Mouse (Mus musculus): ENCODE measurements around the gene Acsl1.

The Acsl1 gene

GRCm38 (mm10) chr8:46503072-46503695 is 32.3 kb downstream of the Acsl1 start:
- peak in 1 of 2 experiments; percentile 51 for DNase-seq (ENCODE audit: inconsistent age in 2 of 2, low spot score in 1 of 2)

DNA sequence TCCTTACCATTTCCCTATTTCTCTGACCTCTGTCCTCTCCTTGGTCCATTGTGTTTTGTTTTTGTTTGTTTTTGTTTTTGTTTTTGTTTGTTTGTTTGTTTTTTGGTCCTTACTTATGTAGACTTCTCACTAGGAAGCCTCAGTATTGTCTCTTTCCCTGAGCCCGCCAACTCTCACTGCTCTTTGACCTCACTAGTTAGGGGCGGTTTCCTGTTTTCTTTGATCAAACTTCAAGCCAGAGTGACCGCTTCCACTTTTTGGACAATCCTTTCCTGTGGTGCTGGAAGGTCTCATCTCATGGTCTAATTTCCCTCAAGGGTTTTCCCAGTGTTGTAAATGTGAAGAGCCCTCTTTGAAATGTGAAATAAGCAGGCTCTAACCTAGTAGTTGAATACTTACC is 33.4 kb downstream of the Acsl1 start:
- no peak for DNase-seq (ENCODE audit: inconsistent age in 2 of 2, low spot score in 1 of 2)

GRCm38 (mm10) chr8:46508488-46509395 is 37.9 kb downstream of the Acsl1 start:
- DNase-seq (ENCODE audit: inconsistent age in 2 of 2, low spot score in 1 of 2), result no peak

GRCm38 (mm10) chr8:46509474-46509873 is 38.6 kb downstream of the Acsl1 start:
- no peak for DNase-seq (ENCODE audit: inconsistent age in 2 of 2, low spot score in 1 of 2)

DNA sequence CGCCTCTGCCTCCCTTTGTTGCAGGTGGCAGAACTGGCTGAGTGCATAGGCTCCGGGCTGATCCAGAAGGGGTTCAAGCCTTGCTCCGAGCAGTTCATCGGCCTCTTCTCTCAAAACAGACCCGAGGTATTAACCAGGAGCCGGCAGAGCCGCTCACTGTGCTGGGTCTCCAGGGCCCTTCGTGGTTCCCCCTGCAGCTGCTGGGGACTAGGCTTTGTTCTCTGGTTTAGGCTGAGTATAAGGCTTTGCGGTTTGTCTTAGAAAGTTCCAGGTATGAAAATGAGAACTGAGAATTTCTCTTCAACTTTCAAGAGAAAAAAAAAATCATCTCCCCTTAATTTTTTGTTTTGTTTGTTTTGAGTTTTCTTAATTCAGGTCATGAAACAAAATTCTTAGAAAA is 40.5 kb downstream of the Acsl1 start:
- DNase-seq (ENCODE audit: inconsistent age in 2 of 2, low spot score in 1 of 2), result no peak

- DNase-seq (ENCODE audit: inconsistent age in 2 of 2, low spot score in 1 of 2), result no peak
Observed at GRCm38 (mm10) chr8:46512538-46512937, 41.7 kb downstream of the Acsl1 start.

- no peak for DNase-seq (ENCODE audit: inconsistent age in 2 of 2, low spot score in 1 of 2)
Observed at GRCm38 (mm10) chr8:46514027-46514426, 43.2 kb downstream of the Acsl1 start.

GRCm38 (mm10) chr8:46520667-46521066 is 49.8 kb downstream of the Acsl1 start:
- no peak for DNase-seq (ENCODE audit: inconsistent age in 2 of 2, low spot score in 1 of 2)

GRCm38 (mm10) chr8:46526098-46526497 is 55.3 kb downstream of the Acsl1 start:
- no peak for DNase-seq (ENCODE audit: inconsistent age in 2 of 2, low spot score in 1 of 2)

DNA sequence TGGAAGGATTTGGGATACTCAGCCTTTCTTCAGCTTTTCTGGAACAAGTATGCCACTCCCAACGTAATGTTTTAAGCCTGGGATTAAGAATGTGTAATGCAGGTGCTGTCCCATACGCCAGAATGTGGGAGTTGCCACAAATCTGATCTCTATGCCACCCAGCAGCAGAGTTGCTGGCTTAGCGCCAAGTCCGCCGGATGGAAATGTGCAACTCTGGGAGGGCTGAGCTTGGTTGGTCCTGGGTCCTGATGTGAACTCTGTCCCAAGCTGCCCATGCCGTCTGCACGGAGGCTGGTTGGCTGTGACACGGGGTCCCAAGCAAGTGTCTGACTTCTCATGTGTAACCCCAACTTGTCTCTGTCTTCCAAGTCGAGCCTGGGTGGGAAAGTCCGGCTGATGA is 56.0 kb downstream of the Acsl1 start:
- DNase-seq (ENCODE audit: inconsistent age in 2 of 2, low spot score in 1 of 2), result no peak

GRCm38 (mm10) chr8:46529508-46529907 is 58.7 kb downstream of the Acsl1 start:
- DNase-seq (ENCODE audit: inconsistent age in 2 of 2, low spot score in 1 of 2), result no peak

GRCm38 (mm10) chr8:46530541-46530940 is 59.7 kb downstream of the Acsl1 start:
- DNase-seq (ENCODE audit: inconsistent age in 2 of 2, low spot score in 1 of 2), result no peak

- no peak for DNase-seq (ENCODE audit: inconsistent age in 2 of 2, low spot score in 1 of 2)
Observed at GRCm38 (mm10) chr8:46533926-46534325, 63.1 kb downstream of the Acsl1 start.

DNA sequence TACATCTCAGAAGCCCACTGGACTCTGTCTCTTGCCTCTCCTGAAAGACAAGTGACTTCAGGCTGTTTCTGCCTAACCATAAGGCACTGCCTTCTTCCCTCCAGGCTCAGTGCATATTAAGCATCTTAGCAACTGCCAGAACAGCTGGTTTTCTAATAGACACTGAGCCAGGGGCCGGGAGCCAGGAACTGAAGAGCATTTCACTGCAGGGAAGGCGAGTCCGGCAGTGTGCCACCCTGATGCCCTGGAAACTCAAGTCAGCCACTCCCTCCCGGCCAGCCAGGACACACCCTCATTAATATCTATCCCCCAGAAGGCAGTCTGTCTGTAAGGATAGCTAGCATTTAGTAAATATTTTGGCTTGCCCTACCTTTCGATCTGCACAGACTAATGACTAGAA is 68.9 kb downstream of the Acsl1 start:
- no peak for DNase-seq (ENCODE audit: inconsistent age in 2 of 2, low spot score in 1 of 2)

DNA sequence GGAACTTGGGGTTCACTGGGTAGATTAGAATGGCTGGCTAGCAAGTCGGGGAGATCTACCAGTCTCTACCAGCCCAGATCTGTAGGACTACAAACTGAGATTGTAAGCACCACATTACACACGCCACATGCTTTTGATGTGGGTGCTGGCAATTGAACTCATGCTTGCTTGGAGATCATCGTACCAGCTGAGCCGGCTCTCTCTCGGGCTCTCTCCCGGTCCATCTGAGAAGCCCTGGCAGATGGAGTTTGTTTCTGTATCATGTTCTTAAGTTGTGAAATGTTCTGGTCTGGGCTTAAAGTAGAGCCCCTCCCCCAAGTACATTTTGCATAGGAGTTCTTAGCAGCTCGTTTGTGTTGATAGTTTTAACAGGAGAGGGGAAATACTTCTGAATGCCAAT is 72.4 kb downstream of the Acsl1 start:
- DNase-seq (ENCODE audit: inconsistent age in 2 of 2, low spot score in 1 of 2), result no peak

DNA sequence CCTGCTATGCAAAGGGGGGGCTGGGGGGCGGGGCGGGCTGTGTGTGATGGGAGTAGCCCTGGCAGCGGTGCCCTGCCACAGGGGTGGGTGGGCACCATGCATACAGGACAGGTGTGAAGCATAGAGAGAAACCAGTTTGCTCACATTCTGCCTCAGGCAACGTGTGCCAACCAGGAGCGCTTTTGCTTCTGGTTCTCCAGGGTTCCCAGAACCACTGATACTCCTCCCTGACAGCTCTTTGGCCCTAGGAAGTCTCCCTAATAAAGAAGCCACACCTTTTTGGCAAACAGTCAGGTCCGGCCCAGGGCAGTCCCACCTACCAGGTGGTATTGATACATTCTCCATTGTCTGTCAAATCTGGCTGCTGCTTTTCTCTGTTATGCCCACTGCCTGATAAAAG is 72.8 kb downstream of the Acsl1 start:
- DNase-seq (ENCODE audit: inconsistent age in 2 of 2, low spot score in 1 of 2), result no peak

DNA sequence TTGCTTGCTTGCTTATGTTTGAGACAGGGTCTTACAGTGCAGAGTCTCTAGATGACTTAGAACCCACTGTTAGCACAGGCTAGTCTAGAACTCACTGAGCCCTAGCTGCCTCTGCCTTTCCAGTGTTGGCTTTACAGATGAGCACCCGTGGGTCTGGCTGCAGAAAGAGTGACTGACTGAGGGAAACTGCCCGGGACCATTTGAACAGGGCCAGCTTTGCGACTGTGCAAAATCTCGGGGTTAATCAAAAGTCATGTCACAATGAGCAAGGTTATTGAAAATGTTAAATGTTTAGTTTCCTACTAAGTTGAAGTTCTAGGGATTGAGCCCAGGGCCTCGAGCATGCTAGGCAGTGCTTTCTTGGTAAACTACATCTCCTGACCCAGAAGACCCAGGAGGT is 75.0 kb downstream of the Acsl1 start:
- no peak for DNase-seq (ENCODE audit: inconsistent age in 2 of 2, low spot score in 1 of 2)

GRCm38 (mm10) chr8:46546431-46547176 is 75.8 kb downstream of the Acsl1 start:
- peak; percentile 18 to 75 for DNase-seq (ENCODE audit: inconsistent age in 2 of 2, low spot score in 1 of 2)

DNA sequence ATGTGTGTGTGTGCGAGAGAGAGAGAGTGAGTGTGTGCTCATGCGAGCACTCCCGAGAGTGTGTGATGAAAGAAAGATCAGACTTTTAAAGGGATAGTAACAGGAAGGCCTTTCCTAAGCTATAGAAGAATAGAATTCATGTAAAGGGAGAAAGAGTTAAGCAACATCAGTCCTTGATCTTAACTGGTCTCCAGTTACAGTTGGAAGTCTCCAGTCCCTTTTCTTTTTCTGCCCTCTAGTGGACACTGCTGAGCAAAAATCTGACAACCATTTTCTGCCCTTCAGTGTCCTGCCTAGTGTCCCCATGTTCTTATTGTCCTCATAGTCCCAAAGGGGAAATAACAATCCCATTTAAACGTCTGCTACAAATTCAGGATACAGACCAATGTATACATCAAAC is 76.4 kb downstream of the Acsl1 start:
- DNase-seq (ENCODE audit: inconsistent age in 2 of 2, low spot score in 1 of 2), result peak; percentile 53 to 88

DNA sequence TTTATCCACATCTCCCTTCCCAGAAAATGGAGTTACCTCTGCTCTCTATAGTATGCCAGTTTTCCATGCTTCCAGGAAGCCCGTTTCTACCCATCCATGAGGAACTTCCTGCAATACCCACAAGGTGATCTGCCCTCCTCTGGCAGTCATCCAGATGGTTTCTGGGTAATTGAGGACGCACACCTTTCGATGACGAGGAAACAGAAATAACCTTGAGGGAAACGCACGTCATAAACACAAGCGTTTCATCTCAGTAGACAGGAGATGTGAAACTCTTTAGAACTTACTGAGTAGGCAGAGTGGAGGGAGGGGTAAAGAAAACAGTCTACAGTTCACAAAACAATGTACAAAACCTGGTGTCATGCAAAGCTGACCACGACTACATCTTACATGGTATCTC is 79.2 kb downstream of the Acsl1 start:
- DNase-seq (ENCODE audit: inconsistent age in 2 of 2, low spot score in 1 of 2), result no peak

DNA sequence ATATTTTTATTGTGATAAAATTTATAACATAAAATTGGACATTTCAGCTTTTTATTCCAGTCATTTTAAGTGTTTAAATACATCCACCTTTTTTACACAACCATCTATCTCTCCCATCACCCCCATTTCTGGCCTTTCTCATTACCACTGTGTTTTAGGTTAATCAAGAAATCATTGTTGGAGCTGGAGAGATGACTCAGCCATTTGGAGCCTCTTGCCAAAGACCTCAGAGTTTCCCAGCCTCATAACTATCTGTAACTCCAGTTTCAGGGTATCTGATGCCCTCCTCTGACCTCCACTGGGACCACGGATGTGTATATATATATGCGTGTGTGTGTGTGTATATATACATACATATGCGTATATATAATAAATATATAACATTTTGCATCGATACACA is 80.2 kb downstream of the Acsl1 start:
- peak; percentile 24 to 75 for DNase-seq (ENCODE audit: inconsistent age in 2 of 2, low spot score in 1 of 2)
